11 mouse cellular contexts compared by ENCODE assay signal in the genomic region with DNA sequence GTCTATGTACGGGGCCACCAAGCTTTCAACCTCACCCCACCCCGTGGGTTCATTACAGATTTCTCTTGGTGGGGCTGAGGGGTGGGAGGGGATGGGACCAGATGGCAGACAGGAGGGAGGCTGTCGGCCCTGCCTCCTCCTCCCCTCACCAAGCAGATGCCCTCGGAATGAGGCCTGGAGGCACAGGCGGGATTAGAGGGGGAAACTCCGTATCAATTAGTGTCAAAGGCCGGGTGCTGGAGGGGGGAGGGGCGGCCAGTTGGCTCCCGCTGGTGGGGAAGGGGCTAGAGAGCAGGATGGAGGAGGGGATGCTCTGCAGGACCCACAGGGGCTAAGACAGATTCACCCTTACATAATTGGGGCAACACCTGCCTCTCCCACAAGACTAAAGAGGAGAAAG. TPM values are rescaled to one million over a fixed set of nuclear protein-coding genes. Genes with fewer than 3 reads are reported as not detected.
DNase-seq lines count a peak whose midpoint lies in the region; ATAC-seq and TF ChIP-seq lines count a peak whose summit lies in the region.
"Had no signal": no experiment of that assay in that cellular context is flagged by ENCODE, and none has a peak within 500 bp of the region (broad histone marks: within the 10 kb centered on the region; RNA-seq: fewer than 3 reads in every experiment).

No protein-coding gene starts in this region.

- 4% methylated on average over 8 of the region's 9 CpGs for WGBS in stomach, embryonic 14.5 days
- WGBS in stomach, postnatal 0 days, result 7% methylated on average over 8 of the region's 9 CpGs
- WGBS in hindbrain, embryonic 11.5 days, result 3% methylated on average over 9 of the region's 9 CpGs
- WGBS in midbrain, embryonic 15.5 days, result 3% methylated on average over 9 of the region's 9 CpGs
- WGBS in liver, embryonic 12.5 days (ENCODE audit: insufficient replicate concordance), result 9% methylated on average over 9 of the region's 9 CpGs

- ATAC-seq in stomach, embryonic 14.5 days (ENCODE audit: insufficient number of reproducible peaks, insufficient read depth, low FRiP score, low read depth), result peak; percentile 49; the same call in 1 of the 2 replicates
- no peak for ATAC-seq in stomach, postnatal 0 days (ENCODE audit: low FRiP score, low TSS enrichment)
- ATAC-seq in hindbrain, embryonic 11.5 days (ENCODE audit: low FRiP score), result peak; percentile 84
- peak; percentile 68 for ATAC-seq in midbrain, embryonic 15.5 days (replicated peaks)
- no peak for ATAC-seq in liver, embryonic 12.5 days
- ATAC-seq in megakaryocyte progenitor cell, adult 5-6 weeks (replicated peaks; ENCODE audit: poor library complexity), result no peak

- no peaks in the 10 kb centered on the region for H3K27me3 ChIP-seq in stomach, embryonic 14.5 days (ENCODE audit: control insufficient read depth, insufficient read depth, low read length)
- H3K27me3 ChIP-seq in stomach, postnatal 0 days (ENCODE audit: control insufficient read depth, insufficient read depth, low read length), result no peaks in the 10 kb centered on the region
- no peaks in the 10 kb centered on the region for H3K27me3 ChIP-seq in hindbrain, embryonic 11.5 days (ENCODE audit: control insufficient read depth, insufficient read depth, low read length)
- no peaks in the 10 kb centered on the region for H3K27me3 ChIP-seq in midbrain, embryonic 15.5 days (replicated peaks)
- no peaks in the 10 kb centered on the region for H3K27me3 ChIP-seq in liver, embryonic 12.5 days (replicated peaks)
- H3K27me3 ChIP-seq: CH12.LX had no signal

- H3K4me2 ChIP-seq in stomach, embryonic 14.5 days (replicated peaks; ENCODE audit: low read depth, low read length), result no peak overlapping the region
- no peak overlapping the region for H3K4me2 ChIP-seq in stomach, postnatal 0 days (replicated peaks; ENCODE audit: low read depth)
- 0 out of 2 replicates have a peak overlapping the region, but pooled peaks have one; percentile 7 for H3K4me2 ChIP-seq in hindbrain, embryonic 11.5 days (replicated peaks; ENCODE audit: low read depth, low read length)
- peak overlapping the region; percentile 14; the same call in 1 of the 2 replicates for H3K4me2 ChIP-seq in midbrain, embryonic 15.5 days
- no peak overlapping the region for H3K4me2 ChIP-seq in liver, embryonic 12.5 days
- H3K4me2 ChIP-seq: lung, embryonic 14.5 days had no signal

- no peak for TF ChIP-seq EP300 in stomach, postnatal 0 days (optimal IDR thresholded peaks at IDR 0.05)

- H3K4me3 ChIP-seq in stomach, embryonic 14.5 days (ENCODE audit: low read depth, low read length), result no peak overlapping the region
- no peak overlapping the region for H3K4me3 ChIP-seq in stomach, postnatal 0 days (ENCODE audit: low read depth, low read length)
- H3K4me3 ChIP-seq in hindbrain, embryonic 11.5 days (ENCODE audit: low read depth, low read length), result no peak overlapping the region
- no peak overlapping the region for H3K4me3 ChIP-seq in midbrain, embryonic 15.5 days
- no peak overlapping the region for H3K4me3 ChIP-seq in liver, embryonic 12.5 days

- no peaks in the 10 kb centered on the region for H3K36me3 ChIP-seq in stomach, embryonic 14.5 days (ENCODE audit: control insufficient read depth, insufficient read depth, low read length)
- H3K36me3 ChIP-seq in stomach, postnatal 0 days (ENCODE audit: control insufficient read depth, insufficient read depth, low read length), result no peaks in the 10 kb centered on the region
- H3K36me3 ChIP-seq in hindbrain, embryonic 11.5 days (ENCODE audit: control insufficient read depth, insufficient read depth, low read length), result no peaks in the 10 kb centered on the region
- no peaks in the 10 kb centered on the region for H3K36me3 ChIP-seq in midbrain, embryonic 15.5 days (replicated peaks)
- no peaks in the 10 kb centered on the region for H3K36me3 ChIP-seq in liver, embryonic 12.5 days

- no peaks in the 10 kb centered on the region for H3K4me1 ChIP-seq in stomach, embryonic 14.5 days (ENCODE audit: control insufficient read depth, insufficient read depth, low read length)
- H3K4me1 ChIP-seq in stomach, postnatal 0 days (replicated peaks; ENCODE audit: control insufficient read depth, insufficient read depth), result no peaks in the 10 kb centered on the region
- peaks cover 4% of the 10 kb centered on the region for H3K4me1 ChIP-seq in hindbrain, embryonic 11.5 days (replicated peaks; ENCODE audit: control insufficient read depth, insufficient read depth, low read length)
- H3K4me1 ChIP-seq in midbrain, embryonic 15.5 days, result peaks cover 41% of the 10 kb centered on the region
- no peaks in the 10 kb centered on the region for H3K4me1 ChIP-seq in liver, embryonic 12.5 days

- no peak overlapping the region for H3K9ac ChIP-seq in stomach, embryonic 14.5 days (replicated peaks; ENCODE audit: low read depth, low read length)
- no peak overlapping the region for H3K9ac ChIP-seq in stomach, postnatal 0 days (ENCODE audit: low read length)
- no peak overlapping the region for H3K9ac ChIP-seq in hindbrain, embryonic 11.5 days (ENCODE audit: low read depth, low read length)
- no peak overlapping the region for H3K9ac ChIP-seq in midbrain, embryonic 15.5 days
- H3K9ac ChIP-seq in liver, embryonic 12.5 days, result no peak overlapping the region
- H3K9ac ChIP-seq: lung, embryonic 14.5 days had no signal

- H3K27ac ChIP-seq in stomach, embryonic 14.5 days (ENCODE audit: low read length), result no peak overlapping the region
- no peak overlapping the region for H3K27ac ChIP-seq in stomach, postnatal 0 days (replicated peaks)
- H3K27ac ChIP-seq in hindbrain, embryonic 11.5 days (ENCODE audit: low read depth, low read length), result peak overlapping the region; percentile 81
- H3K27ac ChIP-seq in midbrain, embryonic 15.5 days, result peak overlapping the region; percentile 55
- H3K27ac ChIP-seq in liver, embryonic 12.5 days, result no peak overlapping the region

- TF ChIP-seq CTCF in stomach, postnatal 0 days (IDR thresholded peaks at IDR 0.05; ENCODE audit: low read depth), result no peak

- no peaks in the 10 kb centered on the region for H3K9me3 ChIP-seq in stomach, embryonic 14.5 days (ENCODE audit: control insufficient read depth, low read depth, low read length)
- H3K9me3 ChIP-seq in stomach, postnatal 0 days (ENCODE audit: control insufficient read depth, low read length), result no peaks in the 10 kb centered on the region
- H3K9me3 ChIP-seq in hindbrain, embryonic 11.5 days (ENCODE audit: control insufficient read depth, low read length), result no peaks in the 10 kb centered on the region
- no peaks in the 10 kb centered on the region for H3K9me3 ChIP-seq in midbrain, embryonic 15.5 days
- H3K9me3 ChIP-seq in liver, embryonic 12.5 days (replicated peaks), result no peaks in the 10 kb centered on the region

- DNase-seq in stomach, postnatal 0 days (ENCODE audit: low spot score), result no peak
- DNase-seq in hindbrain, embryonic 11.5 days (ENCODE audit: low spot score), result peak; percentile 82
- no peak for DNase-seq in thymus, postnatal 0 days (ENCODE audit: low spot score)
- DNase-seq in frontal cortex, postnatal 25 days (ENCODE audit: low spot score in 2 of 2), result no peak
- DNase-seq: heart, postnatal 4 days; lung, embryonic 14.5 days had no signal

RNA-seq across cellular contexts. Expression of gene Srrm4, which starts 22.0 kb away (rescaled TPM):
- 2.2 and 2.4 TPM in 2 replicates for polyA plus RNA-seq in stomach, embryonic 14.5 days (2014; fragmentation: Nextera tagmentation; extraction: Ambion mirVana)
- polyA plus RNA-seq in stomach, postnatal 0 days (2015; fragmentation: Nextera tagmentation; extraction: Ambion mirVana), result 0.45 and 0.48 TPM in 2 replicates
- polyA plus RNA-seq in hindbrain, embryonic 11.5 days (2014; fragmentation: Nextera tagmentation; extraction: Ambion mirVana), result 24.8 and 32.0 TPM in 2 replicates
- polyA plus RNA-seq in midbrain, embryonic 15.5 days (2015; fragmentation: Nextera tagmentation; extraction: Ambion mirVana), result 19.3 and 20.0 TPM in 2 replicates
- polyA plus RNA-seq in thymus, postnatal 0 days (2015; fragmentation: Nextera tagmentation; extraction: Ambion mirVana), result 0.12 TPM in 1 of 2 replicates, not detected in the other
- polyA plus RNA-seq in liver, embryonic 12.5 days (2016; fragmentation: Nextera tagmentation; extraction: Ambion mirVana), result 0.07 and 0.20 TPM in 2 replicates
- total RNA-seq in megakaryocyte progenitor cell, adult 5-6 weeks (2015), result not detected in 2 replicates
- total RNA-seq in megakaryocyte progenitor cell, adult 5-6 weeks (2017), result not detected in 2 replicates
- total RNA-seq: CH12.LX had no signal

Comparison
In these comparisons a context has a peak if more than half of its experiments do, and no peak if none do; other contexts are left out.
1. ATAC-seq: peak in stomach, embryonic 14.5 days (single experiment), hindbrain, embryonic 11.5 days (single experiment) and midbrain, embryonic 15.5 days (single experiment); none in stomach, postnatal 0 days (single experiment), liver, embryonic 12.5 days (single experiment) and megakaryocyte progenitor cell, adult 5-6 weeks (single experiment).
2. H3K27ac ChIP-seq: peak in hindbrain, embryonic 11.5 days (single experiment) and midbrain, embryonic 15.5 days (single experiment); none in stomach, embryonic 14.5 days (single experiment), stomach, postnatal 0 days (single experiment) and liver, embryonic 12.5 days (single experiment).
3. H3K4me2 ChIP-seq: peak in hindbrain, embryonic 11.5 days (single experiment) and midbrain, embryonic 15.5 days (single experiment); none in stomach, embryonic 14.5 days (single experiment), stomach, postnatal 0 days (single experiment) and liver, embryonic 12.5 days (single experiment).